Mouse (Mus musculus) MEL (cell line): Measurements from ENCODE around the gene Pex14.

Experiments
- CTCF ChIP-seq, 3 experiments: IDR thresholded peaks in 2 of 3; conservative IDR thresholded peaks in 1 of 3; 2 replicates each; pipeline ENCODE4 v1.5.1; 2011 to 2012; ENCODE audit warnings: low read length in 3 of 3, low read depth in 2 of 3, mild to moderate bottlenecking in 2 of 3, improper control_type of control experiment in 1 of 3, inconsistent platforms in 1 of 3, mixed read lengths in 1 of 3, moderate library complexity in 1 of 3; ENCODE audit not compliant: control insufficient read depth in 1 of 3, insufficient read depth in 1 of 3, poor library complexity in 1 of 3, severe bottlenecking in 1 of 3
- ZC3H11A ChIP-seq: IDR thresholded peaks from 2 replicates; pipeline ENCODE4 v1.6.1; 2012; ENCODE audit warnings: low read depth, mild to moderate bottlenecking, inconsistent platforms, low read length, improper control_type of control experiment

- TF ChIP-seq CTCF (IDR thresholded peaks at IDR 0.05 in 2 of 3, conservative IDR thresholded peaks at IDR 0.05 in 1 of 3; ENCODE audit: control insufficient read depth in 1 of 3, insufficient read depth in 1 of 3, low read depth in 2 of 3, low read length in 3 of 3, poor library complexity in 1 of 3, severe bottlenecking in 1 of 3) (no peak), ZC3H11A (no peak)
These were observed 93.6 kb downstream of the Pex14 start for GRCm38 (mm10) chr4:149006107-149006506.
